ENCODE assay signal across 13 mouse cellular contexts in the genomic region with DNA sequence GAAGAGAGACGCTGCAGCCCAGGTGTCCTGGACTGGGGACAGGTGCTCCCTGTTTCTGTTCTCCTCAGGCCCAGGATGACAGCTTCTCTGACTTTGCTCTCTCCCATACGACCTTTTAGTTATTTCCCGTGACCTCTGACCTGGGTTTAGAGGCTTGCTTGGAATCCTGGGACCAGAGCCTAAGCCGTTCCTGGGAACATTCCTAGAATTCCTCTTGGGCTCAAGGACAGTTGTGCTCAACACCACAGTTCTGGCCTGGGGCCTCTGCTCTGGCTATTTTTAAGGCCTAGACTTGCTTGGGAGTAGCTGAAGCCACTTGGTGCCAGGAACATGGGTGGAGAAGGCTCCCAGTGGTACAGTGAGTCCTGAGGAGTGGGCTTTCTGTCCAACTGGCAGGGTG. TPM values are rescaled to one million over a fixed set of nuclear protein-coding genes. Genes with fewer than 3 reads are reported as not detected.
DNase-seq lines count a peak whose midpoint lies in the region; ATAC-seq lines count a peak whose summit lies in the region.
"Had no signal": no experiment of that assay in that cellular context is flagged by ENCODE, and none has a peak within 500 bp of the region (broad histone marks: within the 10 kb centered on the region; RNA-seq: fewer than 3 reads in every experiment).

No protein-coding gene starts in this region.

- 34% methylated on average over 4 of the region's 4 CpGs for WGBS in midbrain, embryonic 10.5 days
- WGBS in midbrain, embryonic 14.5 days, result 40% methylated on average over 4 of the region's 4 CpGs
- 37% methylated on average over 4 of the region's 4 CpGs for WGBS in embryonic facial prominence, embryonic 14.5 days

- H3K9ac ChIP-seq in midbrain, embryonic 14.5 days (replicated peaks; ENCODE audit: low read length), result no peak overlapping the region
- no peak overlapping the region for H3K9ac ChIP-seq in embryonic facial prominence, embryonic 14.5 days (ENCODE audit: low read depth, low read length)
- H3K9ac ChIP-seq: forebrain, embryonic 13.5 days; neural tube, embryonic 12.5 days had no signal

- H3K4me1 ChIP-seq in midbrain, embryonic 10.5 days, result peaks cover 71% of the 10 kb centered on the region
- H3K4me1 ChIP-seq in midbrain, embryonic 14.5 days (ENCODE audit: control insufficient read depth, insufficient read depth, low read length), result peaks cover 11% of the 10 kb centered on the region
- H3K4me1 ChIP-seq in embryonic facial prominence, embryonic 14.5 days (ENCODE audit: control insufficient read depth, insufficient read depth, low read length), result peaks cover 28% of the 10 kb centered on the region

- no peak overlapping the region; the same call in 1 of the 2 replicates for H3K4me3 ChIP-seq in midbrain, embryonic 10.5 days
- no peak overlapping the region for H3K4me3 ChIP-seq in midbrain, embryonic 14.5 days (replicated peaks; ENCODE audit: low read depth, low read length)
- no peak overlapping the region for H3K4me3 ChIP-seq in embryonic facial prominence, embryonic 14.5 days (ENCODE audit: low read depth, low read length)
- H3K4me3 ChIP-seq: forebrain, embryonic 13.5 days; neural tube, embryonic 12.5 days had no signal

- peaks cover 9% of the 10 kb centered on the region; the same call in 1 of the 2 replicates for H3K27me3 ChIP-seq in midbrain, embryonic 10.5 days (ENCODE audit: low read depth, poor library complexity, severe bottlenecking)
- no peaks in the 10 kb centered on the region for H3K27me3 ChIP-seq in midbrain, embryonic 14.5 days (ENCODE audit: control insufficient read depth, insufficient read depth, low read length)
- no peaks in the 10 kb centered on the region for H3K27me3 ChIP-seq in embryonic facial prominence, embryonic 14.5 days (replicated peaks; ENCODE audit: control insufficient read depth, insufficient read depth, low read length)
- H3K27me3 ChIP-seq: forebrain, embryonic 13.5 days; neural tube, embryonic 12.5 days had no signal

- H3K27ac ChIP-seq in midbrain, embryonic 10.5 days (replicated peaks), result peak overlapping the region; percentile 75
- no peak overlapping the region for H3K27ac ChIP-seq in midbrain, embryonic 14.5 days (replicated peaks; ENCODE audit: low read depth, low read length)
- H3K27ac ChIP-seq in embryonic facial prominence, embryonic 14.5 days (replicated peaks; ENCODE audit: low read depth, low read length), result no peak overlapping the region
- H3K27ac ChIP-seq: forebrain, embryonic 13.5 days; neural tube, embryonic 12.5 days had no signal

- ATAC-seq in midbrain, embryonic 14.5 days (ENCODE audit: low FRiP score, low TSS enrichment), result no peak
- ATAC-seq in embryonic facial prominence, embryonic 14.5 days (ENCODE audit: low read depth), result no peak
- ATAC-seq: forebrain, embryonic 13.5 days had no signal

- DNase-seq in midbrain, embryonic 10.5 days (ENCODE audit: low spot score), result peak; percentile 42
- DNase-seq in midbrain, embryonic 14.5 days, result no peak
- DNase-seq in embryonic facial prominence, embryonic 14.5 days (ENCODE audit: low spot score), result peak; percentile 21
- peak; percentile 43 to 61 for DNase-seq in heart, postnatal 36 days
- peak; percentile 76 for DNase-seq in yolk sac, embryonic 10.5 days (ENCODE audit: low spot score)
- no peak for DNase-seq in frontal cortex, postnatal 36 days (ENCODE audit: low spot score in 2 of 2)
- DNase-seq in left cerebral cortex, postnatal 36 days (ENCODE audit: low spot score in 2 of 2), result no peak
- DNase-seq: cerebellum, adult 18-20 months had no signal

- intact Hi-C loops in heart, postnatal 36 days (cut with DNase I), result no loop called here
- intact Hi-C loops in left cerebral cortex, postnatal 36 days (cut with DNase I), result no loop called here

- H3K9me3 ChIP-seq in midbrain, embryonic 10.5 days (replicated peaks), result no peaks in the 10 kb centered on the region
- H3K9me3 ChIP-seq in midbrain, embryonic 14.5 days (ENCODE audit: control insufficient read depth, low read length), result no peaks in the 10 kb centered on the region
- no peaks in the 10 kb centered on the region for H3K9me3 ChIP-seq in embryonic facial prominence, embryonic 14.5 days (ENCODE audit: control insufficient read depth, low read length)
- H3K9me3 ChIP-seq: forebrain, embryonic 13.5 days; neural tube, embryonic 12.5 days had no signal

- no peaks in the 10 kb centered on the region for H3K36me3 ChIP-seq in midbrain, embryonic 10.5 days
- no peaks in the 10 kb centered on the region for H3K36me3 ChIP-seq in midbrain, embryonic 14.5 days (ENCODE audit: control insufficient read depth, insufficient read depth, low read length)
- no peaks in the 10 kb centered on the region for H3K36me3 ChIP-seq in embryonic facial prominence, embryonic 14.5 days (ENCODE audit: control insufficient read depth, insufficient read depth, low read length)
- H3K36me3 ChIP-seq: neural tube, embryonic 12.5 days had no signal

- H3K4me2 ChIP-seq in midbrain, embryonic 14.5 days (ENCODE audit: low read length), result no peak overlapping the region
- H3K4me2 ChIP-seq in embryonic facial prominence, embryonic 14.5 days (ENCODE audit: low read depth, low read length), result no peak overlapping the region
- H3K4me2 ChIP-seq: forebrain, embryonic 13.5 days; neural tube, embryonic 12.5 days had no signal

RNA-seq across cellular contexts. Expression of gene Sept8, which starts 6.4 kb away (rescaled TPM):
- polyA plus RNA-seq in midbrain, embryonic 10.5 days (2016; fragmentation: Nextera tagmentation; extraction: Ambion mirVana), result 17.3 and 18.0 TPM in 2 replicates
- polyA plus RNA-seq in midbrain, embryonic 14.5 days (2014; fragmentation: Nextera tagmentation; extraction: Ambion mirVana), result 13.0 and 16.5 TPM in 2 replicates
- 42.2 and 46.6 TPM in 2 replicates for polyA plus RNA-seq in embryonic facial prominence, embryonic 14.5 days (2014; fragmentation: Nextera tagmentation; extraction: Ambion mirVana)
- total RNA-seq in heart, postnatal 36 days (2021), result 10 to 100 TPM; 28.4 to 35.3 TPM
- 100 to 1,000 TPM; 305 to 337 TPM for total RNA-seq in left cerebral cortex, postnatal 36 days (2021)

RNA-seq across cellular contexts. Expression of gene Kif3a, which starts 41.7 kb away (rescaled TPM):
- 77.3 and 94.6 TPM in 2 replicates for polyA plus RNA-seq in midbrain, embryonic 10.5 days (2016; fragmentation: Nextera tagmentation; extraction: Ambion mirVana)
- 301 and 306 TPM in 2 replicates for polyA plus RNA-seq in midbrain, embryonic 14.5 days (2014; fragmentation: Nextera tagmentation; extraction: Ambion mirVana)
- 75.4 and 77.0 TPM in 2 replicates for polyA plus RNA-seq in embryonic facial prominence, embryonic 14.5 days (2014; fragmentation: Nextera tagmentation; extraction: Ambion mirVana)
- total RNA-seq in heart, postnatal 36 days (2021), result 1 to 10 TPM; 8.2 to 10.0 TPM
- 100 to 1,000 TPM; 115 to 130 TPM for total RNA-seq in left cerebral cortex, postnatal 36 days (2021)

RNA-seq across cellular contexts. Expression of gene Sowaha, which starts 45.4 kb away (rescaled TPM):
- polyA plus RNA-seq in midbrain, embryonic 10.5 days (2016; fragmentation: Nextera tagmentation; extraction: Ambion mirVana), result 0.19 and 0.26 TPM in 2 replicates
- 0.50 and 0.69 TPM in 2 replicates for polyA plus RNA-seq in midbrain, embryonic 14.5 days (2014; fragmentation: Nextera tagmentation; extraction: Ambion mirVana)
- 1.00 and 1.0 TPM in 2 replicates for polyA plus RNA-seq in embryonic facial prominence, embryonic 14.5 days (2014; fragmentation: Nextera tagmentation; extraction: Ambion mirVana)
- total RNA-seq in heart, postnatal 36 days (2021), result under 1 TPM; 0.14 TPM
- 10 to 100 TPM; 59.1 to 81.6 TPM for total RNA-seq in left cerebral cortex, postnatal 36 days (2021)

RNA-seq across cellular contexts. Expression of gene Gm9945, which starts 45.5 kb away (rescaled TPM):
- not detected in 2 replicates for polyA plus RNA-seq in midbrain, embryonic 10.5 days (2016; fragmentation: Nextera tagmentation; extraction: Ambion mirVana)
- not detected in 2 replicates for polyA plus RNA-seq in midbrain, embryonic 14.5 days (2014; fragmentation: Nextera tagmentation; extraction: Ambion mirVana)
- not detected in 2 replicates for polyA plus RNA-seq in embryonic facial prominence, embryonic 14.5 days (2014; fragmentation: Nextera tagmentation; extraction: Ambion mirVana)
- total RNA-seq in heart, postnatal 36 days (2021), result not detected
- total RNA-seq in left cerebral cortex, postnatal 36 days (2021), result 1 to 10 TPM; 2.6 to 3.4 TPM
- polyA plus RNA-seq: forebrain, embryonic 13.5 days; intestine, embryonic 14.5 days; neural tube, embryonic 12.5 days; stomach, embryonic 14.5 days had no signal

RNA-seq across cellular contexts. Expression of gene Gm9837, which starts 55.2 kb away (rescaled TPM):
- not detected in 2 replicates for polyA plus RNA-seq in midbrain, embryonic 10.5 days (2016; fragmentation: Nextera tagmentation; extraction: Ambion mirVana)
- not detected in 2 replicates for polyA plus RNA-seq in midbrain, embryonic 14.5 days (2014; fragmentation: Nextera tagmentation; extraction: Ambion mirVana)
- polyA plus RNA-seq in embryonic facial prominence, embryonic 14.5 days (2014; fragmentation: Nextera tagmentation; extraction: Ambion mirVana), result not detected in 2 replicates
- not detected for total RNA-seq in heart, postnatal 36 days (2021)
- not detected for total RNA-seq in left cerebral cortex, postnatal 36 days (2021)
- polyA plus RNA-seq: forebrain, embryonic 13.5 days; intestine, embryonic 14.5 days; liver, embryonic 16.5 days; neural tube, embryonic 12.5 days; stomach, embryonic 14.5 days had no signal

Comparison
In these comparisons a context has a peak if more than half of its experiments do, and no peak if none do; other contexts are left out.
1. DNase-seq: peak in midbrain, embryonic 10.5 days (single experiment), embryonic facial prominence, embryonic 14.5 days (single experiment), heart, postnatal 36 days (2 of 2) and yolk sac, embryonic 10.5 days (single experiment); none in midbrain, embryonic 14.5 days (single experiment), frontal cortex, postnatal 36 days (0 of 2) and left cerebral cortex, postnatal 36 days (0 of 2).